Mouse (Mus musculus) Patski (cell line): ENCODE measurements around the gene Zfp366. TPM values are rescaled to one million over a fixed set of nuclear protein-coding genes. Genes with fewer than 3 reads are reported as not detected.
"Not testable (repeated sequence)": the region's sequence is repeated elsewhere in the genome, so short reads cannot be mapped to it uniquely, and the experiment has no call there.

Experiments used
- ATAC-seq: fragments of 100-300 bp; one replicate; pipeline ENCODE4 v1.8.0; 2021
- CTCF ChIA-PET: fragments of 350-600 bp; sonication (Branson Sonifier 250); formaldehyde crosslinking; loops from one replicate; lab custom pipeline; 2022; ENCODE audit warnings: inconsistent platforms; lab: Charles Lee
- POLR2A ChIA-PET: fragments of 350-600 bp; sonication (Branson Sonifier 250); formaldehyde crosslinking; loops from one replicate; lab custom pipeline; 2022; ENCODE audit warnings: antibody characterized with exemption, inconsistent platforms; lab: Charles Lee
- DNase-seq: peaks from one replicate; pipeline ENCODE4 v3.0.0-alpha.2; 2011; ENCODE audit warnings: low read depth, low spot score
- H3K27me3 ChIP-seq: fragments of 371-371 bp; one replicate; pipeline ENCODE4 v1.5.1; 2021
- CTCF ChIP-seq: fragments of 100-300 bp; IDR thresholded peaks from one replicate; pipeline ENCODE4 v1.5.1; 2021
- in situ Hi-C: fragments of 300-500 bp; cut with MboI; formaldehyde crosslinking; loops from 3 replicates; pipeline ENCODE4 v1.11.1; 2018; ENCODE audit warnings: low pct_unique_long_range_greater_than_20kb, mixed read lengths
- polyA plus RNA-seq: library from polyadenylated mRNA; unstranded; gene quantifications from one replicate; pipeline ENCODE4 v1.2.3, GENCODE M21; 2021

Gene Zfp366
- polyA plus RNA-seq, 1 experiment from 2014 or later: 0.01 TPM

DNA sequence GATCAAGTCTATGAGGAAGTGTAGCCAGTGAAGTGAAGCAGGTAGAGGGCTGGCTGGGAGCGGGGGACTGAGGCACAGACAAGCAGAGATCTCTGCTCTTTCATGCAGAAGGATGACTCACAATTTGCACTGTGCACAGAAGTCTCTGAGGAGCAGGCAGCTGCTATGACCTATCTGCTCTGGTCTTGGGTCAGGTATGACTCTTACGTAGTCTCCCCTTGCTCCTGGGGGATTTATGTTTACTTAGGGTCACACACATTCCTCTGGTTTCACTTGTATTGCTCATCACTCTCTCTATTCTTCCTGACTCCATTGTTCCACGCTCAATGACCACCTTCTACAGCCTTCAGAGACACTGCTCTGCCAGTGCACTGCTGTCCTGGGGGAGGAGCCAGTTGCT lies 25.9 kb upstream of the Zfp366 start:
- H3K27me3 ChIP-seq: no peaks in the 10 kb centered on the region
- ChIA-PET CTCF (interaction anchor here (1.5 kb wide), 1 partner anchor 37 kb away, joined by 3 read pairs; no protein-coding TSS in a partner anchor), POLR2A (interaction anchor here (0.8 kb wide), 1 partner anchor 31 kb away, joined by 3 read pairs; no protein-coding TSS in a partner anchor)
- DNase-seq (peak; percentile 56), ATAC-seq (peak; percentile 84)
- in situ Hi-C loops: loop anchor here (25.0 kb wide), 1 partner anchor 679 kb away; no protein-coding TSS in a partner anchor
- no peak for TF ChIP-seq CTCF

DNA sequence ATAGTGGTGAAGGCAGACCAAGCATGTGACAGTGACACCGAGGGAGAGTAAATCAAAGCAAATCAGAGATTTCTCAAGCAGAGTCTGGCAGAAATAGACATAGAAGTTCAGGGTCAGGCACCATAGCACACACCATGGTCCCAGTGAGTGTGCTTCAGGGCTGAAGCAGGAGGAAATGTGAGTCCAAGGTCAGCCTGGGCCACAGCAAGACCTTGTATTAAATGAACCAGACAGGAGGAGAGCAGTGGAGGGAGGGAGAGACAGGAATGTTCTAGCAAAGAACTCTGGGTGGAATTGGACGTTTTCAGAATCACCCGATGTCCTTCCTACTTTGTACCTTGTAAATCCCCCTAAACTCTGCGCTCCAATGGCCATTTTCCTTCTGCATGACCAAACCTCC lies 21.6 kb upstream of the Zfp366 start:
- DNase-seq (no peak), ATAC-seq (no peak)
- ChIA-PET POLR2A (no interaction called here), CTCF (no interaction called here)
- in situ Hi-C loops: loop anchor here (25.0 kb wide), 1 partner anchor 674 kb away; no protein-coding TSS in a partner anchor
- no peak for TF ChIP-seq CTCF
- H3K27me3 ChIP-seq: no peaks in the 10 kb centered on the region

DNA sequence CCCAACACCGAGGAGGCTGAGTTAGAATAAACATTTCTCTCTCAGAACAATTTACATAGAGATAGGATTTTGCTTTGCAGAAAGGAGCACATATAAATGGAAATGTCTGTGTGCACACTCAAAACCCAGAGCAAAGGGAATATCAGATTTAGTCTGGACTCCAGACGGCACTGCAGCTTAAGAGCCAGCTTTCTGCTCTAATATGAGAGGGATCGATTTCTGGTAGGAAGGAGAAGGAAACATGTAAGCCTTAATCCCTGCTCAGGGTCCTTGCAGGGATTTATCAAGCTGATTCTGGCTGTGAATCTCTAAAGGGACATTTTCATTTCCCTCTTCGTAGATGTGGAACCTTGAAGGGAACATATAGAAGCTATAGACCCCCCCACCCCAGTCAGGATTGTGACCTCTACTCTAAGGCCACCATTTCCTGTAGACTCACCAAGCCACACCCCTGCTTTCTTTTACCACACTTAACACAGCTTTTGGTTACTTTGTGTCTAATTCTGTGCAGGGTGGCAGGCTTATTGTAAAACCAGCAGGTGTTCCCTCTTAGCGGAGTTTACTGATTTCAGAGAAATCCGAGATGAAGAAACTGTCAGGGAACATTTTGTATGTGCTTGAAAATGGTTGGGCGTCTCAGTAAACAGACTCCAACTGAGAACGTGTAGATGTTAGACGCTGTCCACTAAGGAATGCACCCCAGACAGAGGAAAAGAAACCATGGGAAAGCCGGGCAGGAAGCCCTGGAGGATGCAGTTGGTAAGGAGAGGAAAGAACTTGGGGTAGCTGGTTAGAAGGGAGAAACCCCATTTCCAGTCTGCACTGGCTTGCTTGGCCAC lies 20.9 kb upstream of the Zfp366 start:
- ChIA-PET CTCF (no interaction called here), POLR2A (no interaction called here)
- in situ Hi-C loops: loop anchor here (25.0 kb wide), 1 partner anchor 674 kb away; no protein-coding TSS in a partner anchor
- H3K27me3 ChIP-seq: no peaks in the 10 kb centered on the region
- DNase-seq: no peak
- ATAC-seq: no peak
- TF ChIP-seq CTCF: no peak

DNA sequence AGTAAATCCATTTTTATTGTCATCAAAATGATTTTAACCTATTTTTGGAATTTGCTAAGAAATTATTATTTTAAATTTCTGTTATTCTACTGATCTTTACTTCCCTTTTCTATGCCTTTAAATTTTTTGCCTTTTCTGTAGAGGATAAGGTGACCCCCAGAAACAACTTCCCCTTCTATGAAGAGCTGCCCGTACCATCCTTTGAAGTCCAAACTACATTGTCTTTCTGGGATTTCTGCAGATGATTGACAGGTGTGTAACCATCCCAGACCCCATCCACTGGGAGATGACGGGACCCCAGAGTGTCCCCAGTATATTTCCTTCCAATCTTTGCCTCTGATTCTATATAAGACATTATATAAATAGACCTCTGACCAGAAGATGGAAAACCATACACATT lies 20.3 kb upstream of the Zfp366 start:
- DNase-seq (no peak), ATAC-seq (no peak)
- H3K27me3 ChIP-seq: no peaks in the 10 kb centered on the region
- no peak for TF ChIP-seq CTCF
- POLR2A ChIA-PET: no interaction called here
- CTCF ChIA-PET: no interaction called here
- in situ Hi-C loops: loop anchor here (25.0 kb wide), 1 partner anchor 673 kb away; no protein-coding TSS in a partner anchor

DNA sequence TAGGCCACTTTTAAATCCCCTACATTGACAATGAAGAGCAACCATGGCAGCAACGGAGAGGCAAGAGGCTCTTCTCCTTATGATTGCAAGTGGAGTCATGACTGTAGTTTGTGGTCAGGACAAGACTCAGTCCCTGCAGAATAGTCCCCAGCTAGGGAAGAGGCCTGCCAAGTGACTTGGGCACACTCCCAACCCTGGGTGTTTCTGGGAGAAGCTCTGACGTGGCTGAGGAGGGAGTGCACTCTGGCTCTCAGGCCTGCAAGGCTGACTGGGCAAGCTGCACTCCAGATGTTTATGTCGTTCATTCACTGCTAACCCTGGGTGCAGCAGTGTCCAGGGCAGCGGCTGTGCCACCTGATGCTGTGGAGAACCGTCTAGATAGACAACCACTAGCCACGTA lies 15.2 kb upstream of the Zfp366 start:
- no peak for ATAC-seq
- no peak for TF ChIP-seq CTCF
- ChIA-PET POLR2A (no interaction called here), CTCF (no interaction called here)
- no peaks in the 10 kb centered on the region for H3K27me3 ChIP-seq
- no peak for DNase-seq
- in situ Hi-C loops: loop anchor here (25.0 kb wide), 1 partner anchor 668 kb away; no protein-coding TSS in a partner anchor

DNA sequence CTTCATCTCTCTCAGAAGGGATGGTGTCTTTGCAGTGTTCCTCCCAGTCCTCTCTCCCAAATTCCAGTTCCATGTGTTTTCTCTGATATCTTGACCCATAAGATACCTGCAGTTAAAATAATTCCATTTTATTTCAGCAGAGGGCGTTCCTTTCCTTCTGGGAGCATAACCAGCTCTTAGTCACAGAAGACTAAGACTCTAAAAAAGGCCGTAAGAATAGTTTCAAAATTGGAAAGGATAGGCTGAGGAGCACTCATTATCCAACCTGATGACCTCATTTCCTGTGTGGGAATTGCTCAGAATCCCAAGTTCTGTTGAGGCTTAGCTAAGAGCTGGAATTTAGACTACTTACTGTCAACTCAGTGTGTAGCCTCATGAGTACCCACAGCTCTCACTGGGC lies 14.3 kb upstream of the Zfp366 start:
- POLR2A ChIA-PET: no interaction called here
- ATAC-seq (peak; percentile 51), DNase-seq (no peak)
- H3K27me3 ChIP-seq: no peaks in the 10 kb centered on the region
- in situ Hi-C loops: loop anchor here (25.0 kb wide), 1 partner anchor 667 kb away; no protein-coding TSS in a partner anchor
- TF ChIP-seq CTCF: peak; percentile 48
- CTCF ChIA-PET: interaction anchor here (0.8 to 1.3 kb wide), 5 partner anchors 10 to 146 kb away, joined by 3 to 4 read pairs (median 3); no protein-coding TSS in a partner anchor

DNA sequence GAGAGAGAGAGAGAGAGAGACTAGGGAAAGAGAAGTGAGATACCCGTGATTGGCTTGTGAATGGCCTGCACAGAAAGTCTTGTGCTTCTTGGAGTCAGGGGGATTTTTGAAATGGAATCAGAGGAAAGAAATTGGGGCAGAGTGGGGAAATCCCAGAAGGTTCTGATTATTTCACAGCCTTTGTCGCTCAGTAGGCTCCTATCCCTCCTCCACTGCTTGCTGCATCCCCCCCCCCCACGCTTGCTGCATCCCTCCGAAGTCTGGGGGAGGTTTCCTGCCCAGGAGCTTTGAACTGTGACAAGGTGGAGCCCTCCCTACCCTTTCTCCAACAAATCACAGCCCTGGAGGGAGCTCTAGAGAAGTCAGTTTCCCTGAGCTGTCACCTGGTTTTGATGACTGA lies 10.8 kb upstream of the Zfp366 start:
- in situ Hi-C loops: loop anchor here (25.0 kb wide), 1 partner anchor 663 kb away; no protein-coding TSS in a partner anchor
- H3K27me3 ChIP-seq: no peaks in the 10 kb centered on the region
- ATAC-seq (no peak), DNase-seq (no peak)
- ChIA-PET POLR2A (no interaction called here), CTCF (interaction anchor here (1.3 kb wide), 1 partner anchor 140 kb away, joined by 3 read pairs; no protein-coding TSS in a partner anchor)
- TF ChIP-seq CTCF: no peak

DNA sequence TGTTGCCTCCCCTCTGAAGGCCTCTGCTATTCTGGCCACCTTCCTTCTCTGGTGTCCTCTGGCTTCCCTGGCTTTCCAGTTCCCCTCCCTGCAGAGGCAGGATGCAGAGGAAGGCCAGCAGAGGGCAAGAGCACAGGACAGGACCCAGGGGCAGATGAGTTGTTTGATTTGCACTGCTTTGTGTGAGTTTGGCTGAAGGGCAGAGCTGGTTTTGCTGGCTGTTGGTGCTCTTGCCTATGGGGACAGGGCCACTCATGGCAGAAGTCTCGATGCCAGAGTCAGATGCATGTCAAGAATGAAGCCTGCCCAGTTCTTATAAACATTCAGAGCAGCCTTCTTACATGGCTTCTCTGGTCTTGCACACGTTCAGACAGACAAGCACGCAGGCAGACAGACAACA lies 1.8 kb upstream of the Zfp366 start:
- in situ Hi-C loops, DNase-seq, H3K27me3 ChIP-seq, ATAC-seq, POLR2A ChIA-PET: not testable (repeated sequence)
- CTCF ChIA-PET: interaction anchor here (0.8 kb wide), 1 partner anchor 35 kb away, joined by 3 read pairs; no protein-coding TSS in a partner anchor

DNA sequence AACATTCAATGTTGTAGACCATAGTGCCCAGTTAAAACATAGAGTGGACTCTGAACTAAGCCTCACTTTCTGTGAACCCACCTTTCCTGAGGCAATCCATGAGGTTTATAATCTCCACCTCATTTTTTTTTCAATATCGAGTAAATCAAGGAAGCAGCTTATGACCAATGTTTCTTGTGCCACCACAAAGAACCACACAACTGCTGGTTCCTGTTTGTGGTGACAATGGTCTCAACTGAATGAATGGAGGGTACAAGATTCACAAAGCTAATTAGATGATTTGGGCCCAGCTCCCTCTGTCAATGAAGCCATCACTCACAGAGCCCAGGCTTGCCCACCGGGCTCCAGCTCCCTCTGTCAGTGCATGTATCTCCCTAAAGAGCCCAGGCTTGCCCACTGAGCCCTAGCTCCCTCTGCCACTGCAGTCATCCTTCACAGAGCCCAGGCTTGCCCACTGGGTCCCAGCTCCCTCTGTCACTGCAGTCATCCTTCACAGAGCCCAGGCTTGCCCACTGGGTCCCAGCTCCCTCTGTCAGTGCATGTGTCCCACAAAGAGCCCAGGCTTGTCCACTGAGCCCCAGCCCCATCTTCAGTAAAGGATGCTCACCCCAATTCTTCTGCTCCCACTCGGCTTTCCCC lies 1.2 kb upstream of the Zfp366 start:
- ChIA-PET POLR2A (no interaction called here), CTCF (interaction anchor here (0.8 kb wide), 1 partner anchor 35 kb away, joined by 3 read pairs; no protein-coding TSS in a partner anchor)
- no peak for ATAC-seq
- no peaks in the 10 kb centered on the region for H3K27me3 ChIP-seq
- in situ Hi-C loops: no loop called here
- TF ChIP-seq CTCF: no peak
- no peak for DNase-seq

DNA sequence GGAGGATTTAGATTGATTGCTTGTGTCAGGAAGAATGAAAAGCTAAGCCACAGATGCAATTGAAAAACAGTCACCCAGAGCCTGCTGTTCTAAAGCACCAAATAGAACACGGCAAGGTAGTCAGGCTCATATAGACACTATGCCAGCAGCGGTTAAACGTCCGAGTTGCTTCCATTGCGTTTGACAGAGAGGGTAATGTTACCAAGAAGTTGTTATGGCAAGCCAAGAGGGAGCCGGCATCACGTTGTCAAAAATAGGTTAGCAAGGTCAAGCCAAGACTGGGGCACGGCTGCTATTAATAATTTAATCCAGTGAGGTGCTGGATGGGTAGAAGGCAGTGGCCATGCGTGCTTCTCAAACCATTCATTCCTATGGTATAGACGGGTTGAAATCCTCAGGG lies 950 bp downstream of the Zfp366 start:
- ChIA-PET CTCF (no interaction called here), POLR2A (no interaction called here)
- DNase-seq (no peak), ATAC-seq (no peak)
- in situ Hi-C loops: no loop called here
- TF ChIP-seq CTCF: no peak
- H3K27me3 ChIP-seq: no peaks in the 10 kb centered on the region
